Mouse (Mus musculus) heart, embryonic 11.5 days (tissue): ENCODE results near the gene Fam193a. TPM values are rescaled to one million over a fixed set of nuclear protein-coding genes. Genes with fewer than 3 reads are reported as not detected.

ENCODE experiments used
- ATAC-seq: fragments of 200-750 bp; cut with Nextera tagmentation; replicated peaks from 2 replicates; pipeline ENCODE4 v1.8.0; 2017; ENCODE audit warnings: moderate library complexity; ENCODE audit not compliant: insufficient number of reproducible peaks, low FRiP score, low TSS enrichment
- H3K27ac ChIP-seq: fragments of 300-500 bp; sonication (generic); 2 replicates; pipeline ENCODE4 v1.5.1; 2014; ENCODE audit warnings: mild to moderate bottlenecking, low read depth, low read length
- H3K27me3 ChIP-seq: fragments of 300-500 bp; sonication (generic); 2 replicates; pipeline ENCODE4 v1.6.1; 2014; ENCODE audit warnings: mild to moderate bottlenecking, low read length, mixed read lengths; ENCODE audit not compliant: control insufficient read depth, insufficient read depth
- H3K36me3 ChIP-seq: fragments of 300-500 bp; sonication (generic); 2 replicates; pipeline ENCODE4 v1.6.1; 2014; ENCODE audit warnings: mild to moderate bottlenecking, low read length, moderate library complexity, mixed read lengths; ENCODE audit not compliant: control insufficient read depth, insufficient read depth
- H3K4me1 ChIP-seq: fragments of 300-500 bp; sonication (generic); 2 replicates; pipeline ENCODE4 v1.6.1; 2014; ENCODE audit warnings: low read length; ENCODE audit not compliant: control insufficient read depth, insufficient read depth
- H3K4me2 ChIP-seq: fragments of 300-500 bp; sonication (generic); 2 replicates; pipeline ENCODE4 v1.6.1; 2014; ENCODE audit warnings: mild to moderate bottlenecking, moderate library complexity
- H3K4me3 ChIP-seq: fragments of 300-500 bp; sonication (generic); 2 replicates; pipeline ENCODE4 v1.5.1; 2014; ENCODE audit warnings: low read depth, low read length
- H3K9ac ChIP-seq: fragments of 300-500 bp; sonication (generic); 2 replicates; pipeline ENCODE4 v1.6.1; 2014; ENCODE audit warnings: mild to moderate bottlenecking, low read depth, low read length, moderate library complexity
- H3K9me3 ChIP-seq: fragments of 300-500 bp; sonication (generic); replicated peaks from 2 replicates; pipeline ENCODE4 v1.6.1; 2016; ENCODE audit warnings: low read length; ENCODE audit not compliant: control insufficient read depth
- WGBS: fragments of 180-500 bp; shearing (Covaris S2); extraction: QIAGEN DNeasy Blood & Tissue Kit; methylation state at CpG from one replicate; pipeline ENCODE4 v1.1.7; 2014; ENCODE audit not compliant: insufficient replicate concordance; 5-methylcytosine and 5-hydroxymethylcytosine counted together
- polyA plus RNA-seq: library from polyadenylated mRNA; unstranded; fragments of >200 nt; fragmentation: Nextera tagmentation; extraction: Ambion mirVana; gene quantifications from 2 replicates; pipeline ENCODE4 v1.2.1, GENCODE M21; 2014

Gene Fam193a
- polyA plus RNA-seq, 1 experiment from 2014 or later = 12.0 TPM

GRCm38 (mm10) chr5:34419188-34419587, 49.5 kb downstream of the Fam193a start:
- Histone ChIP-seq H3K27me3 (no peaks in the 10 kb centered on the region), H3K4me3 (no peak overlapping the region), H3K9ac (no peak overlapping the region), H3K4me2 (no peak overlapping the region), H3K4me1 (peaks cover 6% of the 10 kb centered on the region; the same call in 1 of the 2 replicates), H3K9me3 (no peaks in the 10 kb centered on the region), H3K36me3 (peaks cover 16% of the 10 kb centered on the region), H3K27ac (no peak overlapping the region)
- 63% methylated on average over 1 of the region's 1 CpGs for WGBS
- ATAC-seq = no peak

- no peak for ATAC-seq
- Histone ChIP-seq H3K27ac (no peak overlapping the region), H3K4me1 (no peaks in the 10 kb centered on the region), H3K4me3 (no peak overlapping the region), H3K36me3 (peaks cover 26% of the 10 kb centered on the region), H3K27me3 (no peaks in the 10 kb centered on the region), H3K9me3 (no peaks in the 10 kb centered on the region), H3K4me2 (no peak overlapping the region), H3K9ac (no peak overlapping the region)
- 85% methylated on average over 3 of the region's 3 CpGs for WGBS
Measured at GRCm38 (mm10) chr5:34430776-34431175, 61.0 kb downstream of the Fam193a start.

DNA sequence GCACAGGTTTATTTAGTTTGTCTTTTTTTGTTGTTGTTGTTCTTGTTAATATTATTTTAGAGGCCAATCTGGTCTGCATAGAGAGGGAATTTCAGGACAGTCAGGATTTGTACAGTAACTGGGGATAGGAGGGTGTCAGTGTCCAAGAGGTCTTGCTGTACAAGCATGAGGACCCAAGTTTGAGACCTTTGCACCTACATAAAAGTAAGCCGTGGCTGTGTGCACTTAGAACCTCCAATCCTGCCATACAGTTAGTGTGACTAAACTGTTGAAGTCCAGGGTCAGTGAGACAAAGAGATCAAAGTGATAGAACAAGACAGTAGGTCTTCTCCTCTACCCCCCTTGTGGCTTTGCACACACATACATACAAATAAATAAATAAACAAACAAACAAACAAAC, 64.1 kb downstream of the Fam193a start:
- 94% methylated on average over 1 of the region's 1 CpGs for WGBS
- H3K9ac ChIP-seq = no peak overlapping the region
- peaks cover 25% of the 10 kb centered on the region for H3K36me3 ChIP-seq
- no peak overlapping the region for H3K4me2 ChIP-seq
- H3K9me3 ChIP-seq = no peaks in the 10 kb centered on the region
- H3K4me1 ChIP-seq = no peaks in the 10 kb centered on the region
- no peaks in the 10 kb centered on the region for H3K27me3 ChIP-seq
- H3K27ac ChIP-seq = no peak overlapping the region
- no peak overlapping the region for H3K4me3 ChIP-seq
- no peak for ATAC-seq

DNA sequence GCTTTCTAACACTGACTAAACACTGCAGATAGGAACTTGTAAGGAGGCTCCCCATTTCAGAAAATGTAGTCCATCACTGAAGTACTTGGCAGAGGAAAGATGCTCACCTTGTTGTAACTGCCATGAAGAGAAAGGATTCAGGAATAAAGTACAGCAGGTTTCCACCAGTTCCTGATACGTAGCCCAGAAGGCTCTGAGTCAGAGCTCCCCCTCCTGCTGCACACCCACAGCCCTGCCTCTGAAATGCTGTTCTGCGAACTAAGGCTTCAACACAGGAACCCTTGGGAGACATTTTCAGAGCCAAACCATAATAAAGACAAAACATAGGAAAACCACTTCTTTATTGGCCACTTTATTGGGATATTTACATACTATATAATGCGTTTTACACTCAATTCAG, 64.5 kb downstream of the Fam193a start:
- 89% methylated on average over 3 of the region's 3 CpGs for WGBS
- Histone ChIP-seq H3K36me3 (peaks cover 25% of the 10 kb centered on the region), H3K9ac (no peak overlapping the region), H3K27me3 (no peaks in the 10 kb centered on the region), H3K4me2 (no peak overlapping the region), H3K27ac (no peak overlapping the region), H3K4me1 (no peaks in the 10 kb centered on the region), H3K9me3 (no peaks in the 10 kb centered on the region), H3K4me3 (no peak overlapping the region)
- no peak for ATAC-seq

GRCm38 (mm10) chr5:34438052-34438451, 68.3 kb downstream of the Fam193a start:
- Histone ChIP-seq H3K36me3 (peaks cover 32% of the 10 kb centered on the region), H3K27ac (no peak overlapping the region), H3K27me3 (no peaks in the 10 kb centered on the region), H3K4me2 (no peak overlapping the region), H3K9me3 (no peaks in the 10 kb centered on the region), H3K9ac (no peak overlapping the region), H3K4me1 (no peaks in the 10 kb centered on the region), H3K4me3 (no peak overlapping the region)
- no peak for ATAC-seq
- 85% methylated on average over 4 of the region's 4 CpGs for WGBS

- H3K4me1 ChIP-seq = no peaks in the 10 kb centered on the region
- peaks cover 36% of the 10 kb centered on the region for H3K36me3 ChIP-seq
- H3K27me3 ChIP-seq = no peaks in the 10 kb centered on the region
- WGBS = 81% methylated on average over 1 of the region's 1 CpGs
- no peak overlapping the region for H3K27ac ChIP-seq
- H3K4me3 ChIP-seq = no peak overlapping the region
- H3K9me3 ChIP-seq = no peaks in the 10 kb centered on the region
- H3K9ac ChIP-seq = no peak overlapping the region
- no peak for ATAC-seq
- H3K4me2 ChIP-seq = no peak overlapping the region
Measured at GRCm38 (mm10) chr5:34438659-34439058, 68.9 kb downstream of the Fam193a start.

DNA sequence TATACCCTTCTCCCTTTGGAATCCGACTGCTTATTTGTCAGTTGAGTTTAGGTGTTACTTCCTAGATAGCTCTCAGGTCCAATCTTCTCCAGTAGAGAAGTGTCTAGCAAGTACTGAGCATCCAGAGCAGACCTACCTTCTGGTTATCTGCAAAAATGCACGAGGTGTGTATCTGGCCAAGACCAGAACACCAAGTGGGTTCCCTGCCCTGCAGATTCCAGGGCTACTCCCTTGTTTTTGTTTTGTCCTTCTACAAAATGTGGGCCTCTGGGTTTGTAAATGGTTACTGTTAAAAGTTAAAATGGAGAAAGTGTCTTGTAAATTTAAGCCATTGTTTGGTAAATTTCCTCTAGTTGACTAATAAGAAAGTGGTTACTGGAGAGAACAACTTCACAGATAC, 70.0 kb downstream of the Fam193a start:
- no peak for ATAC-seq
- peaks cover 41% of the 10 kb centered on the region for H3K36me3 ChIP-seq
- H3K4me2 ChIP-seq = no peak overlapping the region
- H3K27me3 ChIP-seq = no peaks in the 10 kb centered on the region
- H3K4me3 ChIP-seq = no peak overlapping the region
- WGBS = 88% methylated on average over 2 of the region's 2 CpGs
- no peaks in the 10 kb centered on the region for H3K9me3 ChIP-seq
- H3K4me1 ChIP-seq = no peaks in the 10 kb centered on the region
- H3K9ac ChIP-seq = no peak overlapping the region
- H3K27ac ChIP-seq = no peak overlapping the region

GRCm38 (mm10) chr5:34441797-34442196, 72.1 kb downstream of the Fam193a start:
- whole genome bisulfite sequencing = 89% methylated on average over 2 of the region's 2 CpGs
- no peak for ATAC-seq
- Histone ChIP-seq H3K4me1 (peaks cover 8% of the 10 kb centered on the region), H3K4me3 (no peak overlapping the region), H3K9ac (no peak overlapping the region), H3K4me2 (no peak overlapping the region), H3K27ac (no peak overlapping the region), H3K36me3 (peaks cover 36% of the 10 kb centered on the region), H3K9me3 (no peaks in the 10 kb centered on the region), H3K27me3 (no peaks in the 10 kb centered on the region)

- 59% methylated on average over 9 of the region's 9 CpGs for WGBS
- no peak overlapping the region for H3K9ac ChIP-seq
- H3K27ac ChIP-seq = 0 out of 2 replicates have a peak overlapping the region, but pooled peaks have one; percentile 35
- peaks cover 27% of the 10 kb centered on the region for H3K36me3 ChIP-seq
- H3K4me1 ChIP-seq = peaks cover 8% of the 10 kb centered on the region
- no peaks in the 10 kb centered on the region for H3K27me3 ChIP-seq
- ATAC-seq = no peak
- H3K9me3 ChIP-seq = no peaks in the 10 kb centered on the region
- no peak overlapping the region for H3K4me3 ChIP-seq
- H3K4me2 ChIP-seq = no peak overlapping the region
Measured at GRCm38 (mm10) chr5:34446207-34446606, 76.5 kb downstream of the Fam193a start.
